Mouse (Mus musculus): ENCODE results near the gene Susd1.

DNA sequence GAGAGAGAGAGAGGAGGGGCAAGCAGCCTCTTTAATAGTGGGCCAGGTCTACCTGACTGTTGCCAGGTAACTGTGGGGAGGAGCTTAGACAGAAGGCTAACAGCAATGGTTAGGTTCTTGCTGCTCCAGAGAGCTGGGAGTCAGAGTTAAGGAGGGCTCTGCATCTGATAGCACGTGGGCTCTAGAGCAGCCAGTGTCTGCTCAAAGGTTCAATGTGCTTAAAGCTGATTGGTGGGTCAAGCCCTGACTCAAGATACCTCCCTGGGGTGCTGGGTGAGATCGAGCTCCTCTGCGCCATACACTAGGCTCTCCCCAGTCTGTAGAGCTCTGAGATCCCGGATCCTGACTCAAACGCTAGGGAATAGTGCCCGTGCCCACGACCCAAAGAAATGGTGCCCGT lies 136.0 kb downstream of the Susd1 start:
- TF ChIP-seq CTCF (IDR thresholded peaks at IDR 0.05; ENCODE audit: borderline replicate concordance, insufficient read depth, low read depth, low read length), result no peak
- no peak for TF ChIP-seq POLR2A (IDR thresholded peaks at IDR 0.05; ENCODE audit: borderline replicate concordance, insufficient read depth, low read length)

Data from cerebellum, adult 2 months (tissue).